Mouse (Mus musculus) forebrain, embryonic 10.5 days (tissue): ENCODE measurements around the gene Gm21865. TPM values are rescaled to one million over a fixed set of nuclear protein-coding genes. Genes with fewer than 3 reads are reported as not detected.
"Not testable (repeated sequence)": the region's sequence is repeated elsewhere in the genome, so short reads cannot be mapped to it uniquely, and the experiment has no call there.

Experiments
- DNase-seq: peaks from one replicate; pipeline ENCODE4 v3.0.0-alpha.2; 2017; ENCODE audit warnings: low spot score; ENCODE audit errors: extremely low spot score
- H3K27ac ChIP-seq: fragments of 300-500 bp; sonication (generic); 2 replicates; pipeline ENCODE4 v1.5.1; 2016; ENCODE audit warnings: mild to moderate bottlenecking
- H3K27me3 ChIP-seq: fragments of 300-500 bp; sonication (generic); 2 replicates; pipeline ENCODE4 v1.6.1; 2016; ENCODE audit warnings: mild to moderate bottlenecking; ENCODE audit not compliant: poor library complexity, severe bottlenecking
- H3K36me3 ChIP-seq: fragments of 300-500 bp; sonication (generic); replicated peaks from 2 replicates; pipeline ENCODE4 v1.6.1; 2016; ENCODE audit warnings: mild to moderate bottlenecking, moderate library complexity
- H3K4me1 ChIP-seq: fragments of 300-500 bp; sonication (generic); 2 replicates; pipeline ENCODE4 v1.6.1; 2016
- H3K4me3 ChIP-seq: fragments of 300-500 bp; sonication (generic); 2 replicates; pipeline ENCODE4 v1.5.1; 2016; ENCODE audit warnings: mild to moderate bottlenecking, moderate library complexity
- H3K9me3 ChIP-seq: fragments of 300-500 bp; sonication (generic); 2 replicates; pipeline ENCODE4 v1.6.1; 2016; ENCODE audit warnings: mild to moderate bottlenecking, moderate library complexity
- WGBS: fragments of 180-500 bp; shearing (Covaris S2); methylation state at CpG from one replicate; pipeline ENCODE4 v1.1.7; 2016; 5-methylcytosine and 5-hydroxymethylcytosine counted together
- polyA plus RNA-seq: library from polyadenylated mRNA; unstranded; fragments of >200 nt; fragmentation: Nextera tagmentation; extraction: Ambion mirVana; gene quantifications from 2 replicates; pipeline ENCODE4 v1.2.1, GENCODE M21; 2016

The Gm21865 gene
- not detected in 2 replicates for polyA plus RNA-seq

DNA sequence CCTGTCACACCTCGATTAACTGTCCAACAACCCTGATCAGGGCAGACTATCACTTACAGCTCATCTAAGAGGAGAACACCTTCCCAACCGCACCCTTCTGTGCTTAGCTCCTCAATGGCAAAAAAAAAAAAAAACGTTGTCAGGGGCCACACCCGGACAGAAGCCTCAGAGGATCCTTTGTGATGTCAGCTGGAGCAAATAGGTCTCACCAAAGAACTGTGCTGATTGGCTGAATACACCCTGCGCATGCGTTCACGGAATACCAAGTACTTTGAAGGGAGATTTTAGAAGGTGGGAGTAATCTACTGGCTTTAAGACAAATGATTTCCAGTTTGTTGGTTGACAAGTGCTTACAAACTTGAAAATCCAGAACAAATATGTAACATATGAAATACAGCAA, at the start of gene Gm21865:
TSS of gene Gm21865 (minus strand) at position 101 of the 400 bp plus-strand sequence.
- not testable (repeated sequence) for DNase-seq, H3K27ac ChIP-seq, H3K4me1 ChIP-seq, H3K9me3 ChIP-seq, H3K4me3 ChIP-seq, H3K27me3 ChIP-seq, H3K36me3 ChIP-seq
- WGBS = no CpG with 5 or more reads among the region's 7 CpGs

Other genes starting within 250 kb of the Gm21865 start
- not detected in 2 replicates for gene Gm21882, start 64.6 kb upstream of the Gm21865 start, polyA plus RNA-seq